Mouse (Mus musculus): ENCODE measurements around the gene Gm8020. TPM values are rescaled to one million over a fixed set of nuclear protein-coding genes. Genes with fewer than 3 reads are reported as not detected.
A peak's percentile ranks its signal among the peaks of the same experiment; 100 is the strongest.
"Not testable (repeated sequence)": the region's sequence is repeated elsewhere in the genome, so short reads cannot be mapped to it uniquely, and the experiment has no call there.

Gm8020 gene
- not detected in 2 replicates for polyA plus RNA-seq (2015; fragmentation: Nextera tagmentation; extraction: Ambion mirVana)

- WGBS, result 83% methylated on average over 2 of the region's 3 CpGs
- H3K4me2 ChIP-seq (replicated peaks); H3K4me3 ChIP-seq (replicated peaks); H3K9ac ChIP-seq; H3K4me1 ChIP-seq (replicated peaks); H3K27ac ChIP-seq; H3K36me3 ChIP-seq; H3K27me3 ChIP-seq (replicated peaks); H3K9me3 ChIP-seq; ATAC-seq: not testable (repeated sequence)
These were observed at the start of gene Gm8020 for GRCm38 (mm10) chr14:42502249-42502648. Gm8020 (minus strand) TSS chr14:42502349.

DNA sequence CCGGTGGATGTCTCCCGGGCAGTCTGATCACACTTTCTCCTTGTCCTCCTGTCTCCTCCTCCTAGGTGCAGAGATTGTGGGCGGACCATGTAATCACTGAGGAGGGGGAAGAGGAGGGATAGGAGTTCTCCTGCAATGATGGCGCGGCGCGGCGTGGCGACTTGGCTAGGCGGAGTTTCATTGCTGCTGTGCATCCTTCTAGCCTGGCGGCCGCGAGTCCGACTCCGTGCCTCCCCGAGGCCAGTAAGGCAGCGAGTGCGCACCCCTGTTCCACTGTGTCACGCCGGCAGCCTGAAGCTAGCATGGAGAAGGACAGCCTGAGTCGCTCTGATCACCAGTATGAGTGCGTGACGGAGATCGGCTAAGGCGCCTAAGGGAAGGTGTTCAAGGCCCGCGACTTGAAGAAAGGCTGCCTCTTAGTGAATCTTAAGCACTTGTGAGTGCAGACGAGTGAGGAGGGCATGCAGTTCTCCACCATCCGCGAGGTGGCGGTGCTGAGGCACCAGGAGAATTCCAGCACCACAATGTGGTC lies 41.1 kb upstream of the Gm8020 start:
- not testable (repeated sequence) for H3K4me2 ChIP-seq (replicated peaks); H3K9me3 ChIP-seq; H3K27me3 ChIP-seq (replicated peaks); H3K36me3 ChIP-seq; H3K4me1 ChIP-seq (replicated peaks); H3K27ac ChIP-seq; H3K9ac ChIP-seq; H3K4me3 ChIP-seq (replicated peaks)
- WGBS, result 5% methylated on average over 28 of the region's 31 CpGs
- ATAC-seq, result peak; percentile 23; the same call in 1 of the 2 replicates

- peak; percentile 47; the same call in 1 of the 2 replicates for ATAC-seq
- not testable (repeated sequence) for H3K4me2 ChIP-seq (replicated peaks); H3K9ac ChIP-seq; H3K9me3 ChIP-seq; H3K27ac ChIP-seq; H3K4me1 ChIP-seq (replicated peaks); H3K4me3 ChIP-seq (replicated peaks); H3K27me3 ChIP-seq (replicated peaks); H3K36me3 ChIP-seq
- WGBS, result 16% methylated on average over 23 of the region's 29 CpGs
These were observed 40.4 kb upstream of the Gm8020 start for GRCm38 (mm10) chr14:42542316-42543169.

GRCm38 (mm10) chr14:42524182-42524581 lies 22.0 kb upstream of the Gm8020 start, which contains the start of gene Gm8024:
Gm8024 (minus strand) TSS chr14:42524282.
- ATAC-seq; H3K36me3 ChIP-seq; H3K9ac ChIP-seq; H3K9me3 ChIP-seq; H3K4me3 ChIP-seq (replicated peaks); H3K4me2 ChIP-seq (replicated peaks); H3K4me1 ChIP-seq (replicated peaks); H3K27me3 ChIP-seq (replicated peaks); H3K27ac ChIP-seq: not testable (repeated sequence)
- WGBS, result 92% methylated on average over 1 of the region's 3 CpGs

GRCm38 (mm10) chr14:42463581-42463980 lies 38.6 kb downstream of the Gm8020 start, which contains the start of gene Gm8011:
Gm8011 (plus strand) TSS chr14:42463881.
- H3K4me1 ChIP-seq (replicated peaks); H3K27ac ChIP-seq; H3K4me3 ChIP-seq (replicated peaks); H3K36me3 ChIP-seq; ATAC-seq; H3K27me3 ChIP-seq (replicated peaks); H3K9me3 ChIP-seq; H3K9ac ChIP-seq; H3K4me2 ChIP-seq (replicated peaks): not testable (repeated sequence)
- 56% methylated on average over 2 of the region's 2 CpGs for WGBS

Other genes with a start within 250 kb of the Gm8020 start
- gene Gm17026, start 242.3 kb downstream of the Gm8020 start, polyA plus RNA-seq (2015; fragmentation: Nextera tagmentation; extraction: Ambion mirVana), result not detected in 2 replicates
- not detected in 2 replicates for gene Gm9611, start 205.0 kb downstream of the Gm8020 start, polyA plus RNA-seq (2015; fragmentation: Nextera tagmentation; extraction: Ambion mirVana)
- gene Gm7995, start 192.1 kb downstream of the Gm8020 start, polyA plus RNA-seq (2015; fragmentation: Nextera tagmentation; extraction: Ambion mirVana), result not detected in 2 replicates
- not detected in 2 replicates for gene Gm8005, start 62.7 kb downstream of the Gm8020 start, polyA plus RNA-seq (2015; fragmentation: Nextera tagmentation; extraction: Ambion mirVana)
- gene Gm8011, start 38.5 kb downstream of the Gm8020 start, polyA plus RNA-seq (2015; fragmentation: Nextera tagmentation; extraction: Ambion mirVana), result not detected in 2 replicates
- not detected in 2 replicates for gene Gm8024, start 21.9 kb upstream of the Gm8020 start, polyA plus RNA-seq (2015; fragmentation: Nextera tagmentation; extraction: Ambion mirVana)
- not detected in 2 replicates for gene Gm17124, start 97.5 kb upstream of the Gm8020 start, polyA plus RNA-seq (2015; fragmentation: Nextera tagmentation; extraction: Ambion mirVana)
- not detected in 2 replicates for gene Gm3633, start 139.6 kb upstream of the Gm8020 start, polyA plus RNA-seq (2015; fragmentation: Nextera tagmentation; extraction: Ambion mirVana)
- gene Gm10378, start 153.6 kb upstream of the Gm8020 start, polyA plus RNA-seq (2015; fragmentation: Nextera tagmentation; extraction: Ambion mirVana), result not detected in 2 replicates

Measured in intestine, embryonic 15.5 days (tissue).